Mouse (Mus musculus): ENCODE measurements around the gene Rufy1.

DNA sequence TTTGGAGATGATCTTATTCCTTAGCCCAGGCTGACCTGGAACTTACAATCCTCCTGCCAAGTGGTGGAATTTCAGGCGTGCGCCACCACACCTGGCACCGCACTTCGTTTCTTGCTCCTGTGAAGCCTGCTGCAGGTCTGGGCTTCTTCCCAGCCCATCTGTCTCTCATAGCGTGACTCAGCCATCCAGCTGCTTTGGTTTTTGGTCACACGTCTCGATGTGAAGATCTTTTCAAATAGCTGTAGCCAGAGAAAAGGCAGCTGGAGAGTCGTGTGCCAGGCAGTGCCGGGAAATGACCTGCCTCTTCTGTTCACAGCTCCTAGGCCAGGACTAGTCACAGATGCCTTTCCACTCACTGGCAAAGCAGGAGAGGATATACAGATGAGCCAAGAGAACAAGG, 10.7 kb upstream of the Rufy1 start:
- no peak for TF ChIP-seq TBP (IDR thresholded peaks at IDR 0.05; ENCODE audit: low read depth, low read length)
- no peak for TF ChIP-seq TAL1 (IDR thresholded peaks at IDR 0.05; ENCODE audit: low read length)
- no peak for TF ChIP-seq ZKSCAN1 (IDR thresholded peaks at IDR 0.05; ENCODE audit: low read depth, low read length)
- TF ChIP-seq POLR2AphosphoS2 (IDR thresholded peaks at IDR 0.05; ENCODE audit: low read length), result no peak
- no peak for TF ChIP-seq MAZ (IDR thresholded peaks at IDR 0.05; ENCODE audit: low read depth, low read length)
